Mouse (Mus musculus) embryonic facial prominence, embryonic 10.5 days (tissue): ENCODE results near the gene Cpsf2. TPM values are rescaled to one million over a fixed set of nuclear protein-coding genes. Genes with fewer than 3 reads are reported as not detected.

Experiments
- DNase-seq: peaks from one replicate; pipeline ENCODE4 v3.0.0-alpha.2; 2017; ENCODE audit warnings: low spot score
- H3K27ac ChIP-seq: fragments of 300-500 bp; sonication (generic); replicated peaks from 2 replicates; pipeline ENCODE4 v1.5.1; 2016; ENCODE audit warnings: mild to moderate bottlenecking
- H3K27me3 ChIP-seq: fragments of 300-500 bp; sonication (generic); replicated peaks from 2 replicates; pipeline ENCODE4 v1.6.1; 2016; ENCODE audit warnings: low read depth, mild to moderate bottlenecking; ENCODE audit not compliant: poor library complexity, severe bottlenecking
- H3K36me3 ChIP-seq: fragments of 300-500 bp; sonication (generic); replicated peaks from 2 replicates; pipeline ENCODE4 v1.6.1; 2016; ENCODE audit warnings: mild to moderate bottlenecking, moderate library complexity
- H3K4me1 ChIP-seq: fragments of 300-500 bp; sonication (generic); 2 replicates; pipeline ENCODE4 v1.6.1; 2016
- H3K4me3 ChIP-seq: fragments of 300-500 bp; sonication (generic); 2 replicates; pipeline ENCODE4 v1.5.1; 2016; ENCODE audit warnings: mild to moderate bottlenecking, moderate library complexity
- H3K9me3 ChIP-seq: fragments of 300-500 bp; sonication (generic); 2 replicates; pipeline ENCODE4 v1.6.1; 2016; ENCODE audit warnings: mild to moderate bottlenecking
- WGBS: fragments of 180-500 bp; shearing (Covaris S2); methylation state at CpG from one replicate; pipeline ENCODE4 v1.1.7; 2016; 5-methylcytosine and 5-hydroxymethylcytosine counted together
- polyA plus RNA-seq: library from polyadenylated mRNA; unstranded; fragments of >200 nt; fragmentation: Nextera tagmentation; extraction: Ambion mirVana; gene quantifications from 2 replicates; pipeline ENCODE4 v1.2.1, GENCODE M21; 2016

Gene Cpsf2
- polyA plus RNA-seq, 1 experiment from 2014 or later, result 37.1 TPM

DNA sequence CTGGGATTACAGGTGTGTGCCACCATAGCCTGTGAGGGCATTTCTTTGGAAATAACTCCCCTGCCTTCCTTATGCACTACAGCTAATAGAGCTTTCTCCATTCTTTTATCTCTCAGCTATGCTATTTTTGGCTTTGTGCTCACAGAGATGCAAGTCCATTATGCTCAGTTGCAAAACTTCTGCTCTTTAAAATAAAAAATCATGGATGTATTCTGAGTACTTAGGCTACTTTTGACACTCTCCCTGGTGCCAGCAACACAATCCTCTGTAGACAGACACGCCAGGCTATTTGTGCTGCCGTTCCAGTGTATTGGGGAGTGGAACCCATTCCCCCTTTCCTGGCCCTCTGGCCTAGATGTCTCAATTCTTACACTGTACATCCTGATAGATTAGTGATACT is 64.1 kb downstream of the Cpsf2 start:
- Histone ChIP-seq H3K27me3 (no peaks in the 10 kb centered on the region), H3K27ac (no peak overlapping the region), H3K4me3 (no peak overlapping the region), H3K4me1 (peaks cover 10% of the 10 kb centered on the region; the same call in 1 of the 2 replicates), H3K9me3 (peaks cover 2% of the 10 kb centered on the region; the same call in 1 of the 2 replicates), H3K36me3 (no peaks in the 10 kb centered on the region)
- DNase-seq, result no peak
- 94% methylated on average over 2 of the region's 2 CpGs for WGBS

- no peak for DNase-seq
- H3K27ac ChIP-seq, result no peak overlapping the region
- H3K4me3 ChIP-seq, result no peak overlapping the region
- H3K36me3 ChIP-seq, result no peaks in the 10 kb centered on the region
- 40% methylated on average over 2 of the region's 2 CpGs for WGBS
- H3K4me1 ChIP-seq, result peaks cover 10% of the 10 kb centered on the region; the same call in 1 of the 2 replicates
- no peaks in the 10 kb centered on the region for H3K27me3 ChIP-seq
- H3K9me3 ChIP-seq, result no peaks in the 10 kb centered on the region
Measured at GRCm38 (mm10) chr12:102041699-102042098, 65.9 kb downstream of the Cpsf2 start.

DNA sequence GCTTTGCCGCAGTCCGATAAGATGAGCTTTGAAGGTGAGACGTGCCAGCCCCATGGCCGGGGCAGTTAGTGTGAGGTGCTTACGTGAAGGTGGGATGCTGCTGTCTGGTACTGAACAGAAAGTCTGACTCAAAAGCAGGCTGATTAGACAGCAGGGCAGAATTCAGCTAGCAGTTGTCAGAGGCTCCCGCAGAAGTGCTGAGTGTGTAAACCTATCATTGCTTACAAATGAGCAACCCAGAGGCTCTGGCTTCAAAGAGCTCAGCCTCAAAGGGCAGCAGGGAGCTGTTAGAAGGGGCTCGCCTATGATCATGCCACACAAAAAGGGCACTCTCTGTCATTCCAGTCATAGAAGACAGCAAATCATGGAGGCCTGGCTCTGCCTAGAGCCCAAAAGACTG is 66.5 kb downstream of the Cpsf2 start:
- H3K4me3 ChIP-seq, result no peak overlapping the region
- H3K36me3 ChIP-seq, result no peaks in the 10 kb centered on the region
- H3K9me3 ChIP-seq, result no peaks in the 10 kb centered on the region
- H3K27ac ChIP-seq, result no peak overlapping the region
- peaks cover 10% of the 10 kb centered on the region; the same call in 1 of the 2 replicates for H3K4me1 ChIP-seq
- no peaks in the 10 kb centered on the region for H3K27me3 ChIP-seq
- WGBS, result 66% methylated on average over 7 of the region's 7 CpGs
- no peak for DNase-seq

- DNase-seq, result no peak
- no peak overlapping the region for H3K4me3 ChIP-seq
- no peaks in the 10 kb centered on the region for H3K9me3 ChIP-seq
- H3K27ac ChIP-seq, result no peak overlapping the region
- H3K4me1 ChIP-seq, result peaks cover 10% of the 10 kb centered on the region; the same call in 1 of the 2 replicates
- no peaks in the 10 kb centered on the region for H3K27me3 ChIP-seq
- no peaks in the 10 kb centered on the region for H3K36me3 ChIP-seq
- 79% methylated on average over 5 of the region's 5 CpGs for WGBS
Measured at GRCm38 (mm10) chr12:102043840-102044239, 68.1 kb downstream of the Cpsf2 start.

GRCm38 (mm10) chr12:102054155-102054554 is 78.4 kb downstream of the Cpsf2 start:
- Histone ChIP-seq H3K27me3 (no peaks in the 10 kb centered on the region), H3K36me3 (no peaks in the 10 kb centered on the region), H3K27ac (no peak overlapping the region), H3K4me3 (no peak overlapping the region), H3K4me1 (peaks cover 8% of the 10 kb centered on the region), H3K9me3 (no peaks in the 10 kb centered on the region)
- WGBS, result 85% methylated on average over 4 of the region's 4 CpGs
- no peak for DNase-seq

GRCm38 (mm10) chr12:102055758-102056157 is 80.0 kb downstream of the Cpsf2 start:
- peaks cover 12% of the 10 kb centered on the region for H3K4me1 ChIP-seq
- no peak for DNase-seq

More at GRCm38 (mm10) chr12:102055758-102056157, 80.0 kb downstream of the Cpsf2 start:
- Histone ChIP-seq H3K4me3 (no peak overlapping the region), H3K36me3 (no peaks in the 10 kb centered on the region), H3K27ac (no peak overlapping the region), H3K9me3 (no peaks in the 10 kb centered on the region), H3K27me3 (no peaks in the 10 kb centered on the region)
- WGBS, result 95% methylated on average over 10 of the region's 10 CpGs

Other genes starting within 250 kb of the Cpsf2 start
- 13.1 and 19.3 TPM in 2 replicates for gene Fbln5, start 156.9 kb upstream of the Cpsf2 start, polyA plus RNA-seq
- 19.0 and 19.2 TPM in 2 replicates for gene Trip11, start 62.7 kb upstream of the Cpsf2 start, polyA plus RNA-seq
- 11.2 and 13.7 TPM in 2 replicates for gene Atxn3, start 17.7 kb upstream of the Cpsf2 start, polyA plus RNA-seq
- gene Slc24a4, start 152.7 kb downstream of the Cpsf2 start, polyA plus RNA-seq, result 0.05 TPM in 2 replicates